Mouse (Mus musculus) heart, postnatal 36 days (tissue): Measurements from ENCODE around the gene Mast3. TPM values are rescaled to one million over a fixed set of nuclear protein-coding genes. Genes with fewer than 3 reads are reported as not detected.

ENCODE experiments used
- DNase-seq, 2 experiments: peaks; one replicate each; pipeline ENCODE4 v3.0.0; 2021 to 2022
- intact Hi-C: fragments of 180-260 bp; cut with DNase I; formaldehyde crosslinking; loops from one replicate; pipeline ENCODE4 v1.15.1; 2025
- microRNA-seq, 2 experiments: library from miRNA; unstranded; fragments of <30 nt; microRNA quantifications; one replicate each; pipeline ENCODE4 v1.2.0; 2021; ENCODE audit warnings: borderline number of aligned reads in 2 of 2
- total RNA-seq, 2 experiments: library from RNA; stranded (reverse); gene quantifications; 2 replicates each; pipeline ENCODE4 v1.2.3; 2021

Mast3 gene
- total RNA-seq, 2 experiments from 2014 or later: 6.4 to 8.9 TPM

DNA sequence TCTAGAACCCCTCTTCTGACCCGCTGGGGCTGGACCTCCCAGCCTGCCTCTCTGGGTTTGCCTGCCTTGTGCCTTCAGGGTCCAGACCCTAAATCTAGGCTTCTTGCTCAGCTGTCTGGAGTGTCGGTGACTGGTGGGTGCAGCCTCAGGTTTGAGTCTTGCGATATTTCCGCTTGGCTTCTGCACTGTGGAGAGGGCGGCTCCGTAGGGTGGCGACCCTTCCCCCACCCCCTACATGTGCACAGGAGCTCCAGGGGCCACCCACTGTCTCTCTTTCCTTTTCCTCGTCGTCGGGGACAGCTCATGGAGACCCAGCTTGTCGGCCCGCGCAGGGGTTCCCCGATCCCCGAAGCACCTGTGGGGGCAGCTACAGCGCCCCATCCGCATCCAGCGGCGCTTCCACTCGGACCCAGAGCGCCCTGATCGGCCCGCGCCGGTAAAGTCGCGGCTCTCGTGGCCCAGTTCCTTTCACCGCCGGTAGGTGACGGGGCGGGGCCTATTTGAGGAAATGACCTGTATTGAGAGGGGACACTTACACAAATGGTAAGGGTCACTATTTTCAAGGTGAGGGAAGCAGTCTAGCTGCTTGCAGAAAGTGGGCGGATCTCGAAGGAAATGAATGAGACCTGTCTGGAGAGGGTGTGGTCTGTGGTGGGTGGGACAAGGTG, 74.9 kb downstream of the Mast3 start:
- no peak for DNase-seq
- intact Hi-C loops: no loop called here

Small RNAs within 50 kb of the gene (microRNA-seq; reads per million reads assigned to microRNA genes)
- gene Mir7240: 2.2 to 4.7 reads per million in 2 experiments

Other genes starting within 250 kb of the Mast3 start
- 10 to 100 TPM; 22.2 to 25.8 TPM for gene Isyna1, start 210.7 kb downstream of the Mast3 start, total RNA-seq
- 10 to 100 TPM; 28.9 to 35.0 TPM for gene Ssbp4, start 196.2 kb downstream of the Mast3 start, total RNA-seq
- 1 to 10 TPM; 1.9 to 3.0 TPM for gene Lrrc25, start 188.9 kb downstream of the Mast3 start, total RNA-seq
- gene Gdf15, start 172.6 kb downstream of the Mast3 start, total RNA-seq: 1 to 10 TPM in 1 of 2 experiments, under 1 TPM in 1; 0.22 to 1.6 TPM
- 10 to 100 TPM; 39.6 to 44.9 TPM for gene Pgpep1, start 144.7 kb downstream of the Mast3 start, total RNA-seq
- gene Lsm4, start 131.8 kb downstream of the Mast3 start, total RNA-seq: 10 to 100 TPM; 64.0 to 66.8 TPM
- 100 to 1,000 TPM; 124 to 138 TPM for gene Jund, start 106.1 kb downstream of the Mast3 start, total RNA-seq
- gene Iqcn, start 101.6 kb downstream of the Mast3 start, total RNA-seq: under 1 TPM in 1 of 2 experiments, not detected in 1; 0.06 TPM
- not detected for gene Gm3336, start 86.5 kb downstream of the Mast3 start, total RNA-seq
- gene Pde4c, start 81.3 kb downstream of the Mast3 start, total RNA-seq: 1 to 10 TPM; 2.0 to 3.7 TPM
- 10 to 100 TPM; 45.0 to 49.3 TPM for gene Rab3a, start 50.4 kb downstream of the Mast3 start, total RNA-seq
- 10 to 100 TPM; 28.0 to 30.8 TPM for gene Mpv17l2, start 44.1 kb downstream of the Mast3 start, total RNA-seq
- gene Pik3r2, start 28.3 kb downstream of the Mast3 start, total RNA-seq: 10 to 100 TPM; 23.6 to 24.5 TPM
- not detected for gene Il12rb1, start 3.4 kb upstream of the Mast3 start, total RNA-seq
- gene Arrdc2, start 34.7 kb upstream of the Mast3 start, total RNA-seq: 10 to 100 TPM; 11.3 to 11.4 TPM
- 10 to 100 TPM; 10.4 to 13.6 TPM for gene Kcnn1, start 58.2 kb upstream of the Mast3 start, total RNA-seq
- 10 to 100 TPM; 45.2 to 49.4 TPM for gene Ccdc124, start 68.9 kb upstream of the Mast3 start, total RNA-seq
- not detected for gene Slc5a5, start 87.7 kb upstream of the Mast3 start, total RNA-seq
- gene Rpl18a, start 92.4 kb upstream of the Mast3 start, total RNA-seq: 100 to 1,000 TPM; 895 to 990 TPM
- 10 to 100 TPM; 18.1 to 20.3 TPM for gene Map1s, start 100.9 kb upstream of the Mast3 start, total RNA-seq